Mouse (Mus musculus) cerebellum, adult 18-20 months (tissue): ENCODE data around the gene Olfr1018.

ENCODE experiments used
- DNase-seq, 2 experiments: peaks; one replicate each; pipeline ENCODE4 v3.0.0; 2021

The Olfr1018 gene

DNA sequence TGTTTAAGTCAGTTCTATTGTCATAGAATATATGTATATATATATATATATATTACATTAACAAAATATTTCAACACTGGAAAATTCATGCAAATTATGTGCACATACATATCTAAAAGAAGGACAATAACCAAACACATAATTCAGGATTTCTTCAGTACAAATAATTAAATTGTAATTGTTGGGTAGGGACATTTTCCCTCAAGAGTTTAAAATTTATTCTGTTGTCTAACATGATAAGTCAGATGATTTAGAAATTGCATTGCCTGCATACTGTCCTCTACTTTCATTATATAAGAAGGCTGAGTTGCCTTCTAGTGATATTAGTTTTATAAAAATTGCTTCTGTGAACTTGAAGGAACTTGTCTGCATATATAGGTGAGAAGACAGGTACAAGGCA, at the start of gene Olfr1018:
Olfr1018 (plus strand) TSS at position 301 of the 400 bp plus-strand sequence.
- DNase-seq: no peak

GRCm38 (mm10) chr2:85772413-85772812, 45.9 kb upstream of the Olfr1018 start, which contains the start of gene Olfr1014:
Gene Olfr1014 (plus strand): TSS chr2:85772713.
- DNase-seq: no peak

DNA sequence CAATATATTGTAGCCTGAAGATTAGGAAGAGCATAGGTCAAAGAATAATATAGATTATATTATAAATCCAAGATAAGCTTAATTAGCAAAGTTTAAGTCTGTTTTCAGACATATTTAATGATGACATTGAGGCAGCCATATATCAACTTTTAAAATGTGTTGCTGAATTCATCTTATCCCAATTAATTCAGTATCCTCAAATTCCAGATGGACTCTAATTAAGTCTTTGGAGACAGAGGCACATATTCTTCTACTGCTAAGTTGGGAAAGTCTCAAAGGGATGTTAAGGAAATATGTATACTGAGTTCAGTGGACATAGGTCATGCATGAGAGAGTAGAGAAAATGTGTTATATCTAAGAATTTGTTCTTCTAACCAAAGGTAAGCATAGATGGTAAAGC, 36.6 kb upstream of the Olfr1018 start, which contains the start of gene Olfr1015:
Olfr1015 (plus strand) TSS at position 301 of the 400 bp plus-strand sequence.
- DNase-seq: no peak

- DNase-seq: no peak
These were observed 25.9 kb upstream of the Olfr1018 start for GRCm38 (mm10) chr2:85792331-85792730.

- no peak for DNase-seq
These were observed 15.8 kb upstream of the Olfr1018 start, which contains the start of gene Olfr1016 for GRCm38 (mm10) chr2:85802444-85802843. Gene Olfr1016 (minus strand): TSS chr2:85802544.

DNA sequence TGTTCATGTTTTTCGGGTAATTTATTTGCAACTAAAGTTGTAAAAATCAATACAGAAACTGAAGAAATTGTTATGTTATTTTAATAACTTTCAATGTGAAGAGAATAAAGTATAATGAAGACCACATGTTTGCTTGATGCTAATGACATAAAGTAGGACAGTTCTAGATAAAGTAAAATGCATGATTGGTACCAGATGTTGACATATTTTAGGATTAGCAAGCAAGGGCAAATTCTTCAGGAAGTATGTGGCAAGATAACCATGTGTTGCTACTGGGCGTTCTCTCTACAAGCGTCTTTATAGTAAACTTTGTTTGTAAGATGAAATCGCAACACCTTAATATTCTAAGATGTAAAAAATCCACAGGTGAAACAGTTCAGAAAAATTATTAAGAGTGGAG, 13.8 kb upstream of the Olfr1018 start:
- no peak for DNase-seq

- DNase-seq: no peak
These were observed 27.1 kb downstream of the Olfr1018 start, which contains the start of gene Olfr1019 for GRCm38 (mm10) chr2:85845383-85845782. Gene Olfr1019 (minus strand): TSS chr2:85845483.

DNA sequence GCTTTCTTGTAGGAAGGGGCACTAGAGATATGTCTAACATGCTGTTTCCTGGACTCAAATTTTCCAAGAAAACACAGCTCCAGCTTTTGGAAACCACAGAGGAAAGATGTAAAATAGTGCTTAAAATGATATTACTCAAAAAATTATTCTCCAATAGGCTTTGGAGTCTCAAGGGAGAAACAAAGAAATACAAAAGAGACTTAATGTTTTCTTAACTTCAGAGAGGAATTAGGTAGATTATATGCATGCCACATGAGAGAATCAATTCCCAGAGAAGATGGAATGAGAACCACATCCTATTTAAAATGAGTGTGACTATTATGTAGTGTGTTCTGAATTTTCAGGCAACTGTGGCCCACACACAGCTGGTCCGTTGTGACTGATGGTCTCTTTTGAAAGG, 28.5 kb downstream of the Olfr1018 start, which contains the start of gene Olfr1020:
Olfr1020 (plus strand) TSS at position 301 of the 400 bp plus-strand sequence.
- no peak for DNase-seq

GRCm38 (mm10) chr2:85868294-85868693, 50.0 kb downstream of the Olfr1018 start, which contains the start of gene Olfr1022:
Gene Olfr1022 (plus strand): TSS chr2:85868594.
- DNase-seq: no peak
